Mouse (Mus musculus): ENCODE data around the gene Plcz1.

DNA sequence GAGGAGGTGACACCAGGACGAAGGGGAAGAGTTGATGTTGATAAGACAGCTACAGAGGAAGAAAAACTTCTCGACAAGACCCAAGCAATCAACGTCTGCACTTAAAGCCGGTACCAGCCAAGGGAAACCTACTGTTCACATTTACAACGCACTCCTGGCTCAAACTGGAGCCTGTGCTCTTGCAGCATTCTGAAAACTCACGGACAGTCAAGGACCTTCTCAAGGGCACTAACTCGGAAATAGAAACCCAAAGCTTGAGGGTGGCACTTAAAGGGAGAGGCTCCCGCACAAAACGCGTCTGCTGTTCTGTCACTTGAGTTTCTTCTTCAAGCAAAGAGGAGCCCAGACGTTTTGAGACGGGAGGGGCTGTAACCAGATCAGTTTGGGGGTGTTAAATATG, 87.7 kb downstream of the Plcz1 start:
- TF ChIP-seq CTCF (IDR thresholded peaks at IDR 0.05; ENCODE audit: extremely low read depth, insufficient read depth, low read length) (no peak), POLR2A (IDR thresholded peaks at IDR 0.05; ENCODE audit: extremely low read depth, insufficient read depth, low read length) (no peak)

Data from cortical plate, adult 2 months (tissue).